Mouse (Mus musculus) heart, adult 18-20 months (tissue): Measurements from ENCODE around the gene Olfr1098. TPM values are rescaled to one million over a fixed set of nuclear protein-coding genes. Genes with fewer than 3 reads are reported as not detected.

Experiments used
- DNase-seq, 2 experiments: peaks; one replicate each; pipeline ENCODE4 v3.0.0; 2021 to 2022; ENCODE audit warnings: mixed read lengths in 1 of 2
- long read RNA-seq, 2 experiments: library from polyadenylated mRNA; stranded (forward); transcript quantifications; one replicate each; pipeline ENCODE4 v2.0.0; 2021
- total RNA-seq, 2 experiments: library from RNA; stranded (reverse); gene quantifications; 2 replicates each; pipeline ENCODE4 v1.2.3; 2021

Olfr1098 gene
- total RNA-seq = not detected
- long read RNA-seq, experiment 1 = 0 reads
- long read RNA-seq, experiment 2 = 0 reads

DNA sequence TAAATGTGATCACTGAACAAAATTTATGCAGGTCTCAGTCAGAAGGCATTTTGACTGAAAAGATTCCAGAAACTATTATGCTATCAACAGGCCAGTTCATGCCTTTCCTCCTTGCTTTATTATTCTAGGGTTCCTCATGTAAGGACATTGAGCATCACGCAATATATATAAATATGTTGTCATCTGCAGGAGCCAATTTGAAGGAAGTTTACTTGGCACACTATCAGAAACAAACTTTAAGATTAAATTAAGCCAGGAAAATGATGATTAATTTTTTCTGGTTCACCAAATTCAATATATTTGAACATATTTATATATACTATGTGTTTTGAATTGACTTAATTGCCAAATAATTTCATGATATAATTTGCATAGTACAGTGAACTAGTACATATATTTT is at the start of gene Olfr1098:
Gene Olfr1098, minus strand, starts transcription at position 101 of the 400 bp plus-strand sequence.
- no peak for DNase-seq

- no peak for DNase-seq
These were observed 36.2 kb upstream of the Olfr1098 start, which contains the start of gene Olfr1099 for GRCm38 (mm10) chr2:86960593-86960992. TSS of gene Olfr1099 (minus strand) at chr2:86960693.

DNA sequence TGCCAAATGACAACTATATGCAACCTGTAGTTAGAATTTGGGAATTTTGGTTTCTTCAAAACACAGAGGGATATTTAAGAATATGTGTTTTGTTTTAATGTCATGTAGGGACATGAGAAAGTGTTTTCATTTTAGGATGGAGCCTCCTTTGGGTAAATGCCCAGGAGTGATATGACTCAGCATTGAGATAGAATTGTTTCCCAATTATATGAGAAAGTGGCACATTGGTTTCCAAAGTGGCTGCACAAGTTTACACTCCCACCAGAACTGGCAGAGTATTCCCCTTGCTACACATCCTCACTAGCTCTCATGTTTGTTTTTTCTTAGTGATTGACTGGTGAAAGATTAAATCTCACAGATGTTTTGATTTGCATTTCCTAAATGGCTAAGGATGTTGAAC is 2.2 kb upstream of the Olfr1098 start:
- DNase-seq = no peak

- DNase-seq = no peak
These were observed 18.7 kb downstream of the Olfr1098 start for GRCm38 (mm10) chr2:86905647-86906046.

DNA sequence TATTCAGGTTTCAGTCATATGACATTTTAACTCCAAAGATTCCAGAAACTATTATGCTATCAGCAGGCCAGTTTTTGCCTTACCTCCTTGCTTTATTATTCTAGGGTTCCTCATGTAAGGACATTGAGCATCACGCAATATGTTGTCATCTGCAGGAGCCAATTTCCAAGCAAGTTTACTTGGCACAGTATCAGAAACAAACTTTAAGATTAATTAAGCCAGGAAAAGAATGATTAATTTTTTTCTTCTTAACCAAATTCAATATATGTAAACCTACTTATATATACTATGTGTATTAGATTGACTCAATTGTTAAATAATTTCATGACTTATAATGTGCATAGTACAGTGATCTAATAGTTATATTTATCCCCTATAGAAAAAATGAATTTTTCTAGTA is 32.2 kb downstream of the Olfr1098 start, which contains the start of gene Olfr1097:
Gene Olfr1097, minus strand, starts transcription at position 101 of the 400 bp plus-strand sequence.
- no peak for DNase-seq

DNA sequence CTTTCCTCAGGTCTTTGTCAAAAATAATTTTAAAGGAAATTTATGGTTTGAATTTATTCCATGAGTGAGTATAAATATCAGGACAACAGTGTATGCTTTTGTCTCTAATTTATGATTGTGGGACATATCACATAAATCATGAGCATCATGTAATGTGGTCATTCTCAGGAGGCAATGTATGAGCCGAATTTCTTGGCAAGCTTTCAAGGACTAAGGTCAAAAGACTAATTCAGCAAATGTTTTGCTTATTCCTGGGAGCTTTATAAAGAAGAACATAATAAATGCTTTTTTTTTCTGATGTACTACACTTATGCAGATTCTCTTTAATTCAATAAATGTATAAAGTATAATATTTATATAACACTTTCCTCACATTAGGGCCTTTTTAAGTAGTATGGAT is 49.6 kb downstream of the Olfr1098 start, which contains the start of gene Gm13723:
Gene Gm13723, minus strand, starts transcription at position 101 of the 400 bp plus-strand sequence.
- no peak for DNase-seq

Other genes with a start within 250 kb of the Olfr1098 start
- gene Olfr1086, start 244.5 kb downstream of the Olfr1098 start, total RNA-seq = not detected
- not detected for gene Olfr1087, start 226.2 kb downstream of the Olfr1098 start, total RNA-seq
- gene Olfr1089, start 190.8 kb downstream of the Olfr1098 start, total RNA-seq = not detected
- gene Olfr1090, start 165.6 kb downstream of the Olfr1098 start, total RNA-seq = not detected
- gene Olfr1093, start 142.1 kb downstream of the Olfr1098 start, total RNA-seq = not detected
- gene Olfr141, start 114.5 kb downstream of the Olfr1098 start, total RNA-seq = not detected
- gene Olfr1094, start 99.9 kb downstream of the Olfr1098 start, total RNA-seq = not detected
- not detected for gene Olfr1095, start 72.8 kb downstream of the Olfr1098 start, total RNA-seq
- not detected for gene Gm13723, start 49.7 kb downstream of the Olfr1098 start, total RNA-seq
- gene Olfr1097, start 32.3 kb downstream of the Olfr1098 start, total RNA-seq = not detected
- not detected for gene Olfr1099, start 36.1 kb upstream of the Olfr1098 start, total RNA-seq
- gene Olfr1100, start 55.4 kb upstream of the Olfr1098 start, total RNA-seq = not detected
- not detected for gene Olfr1101, start 66.7 kb upstream of the Olfr1098 start, total RNA-seq
- not detected for gene Olfr1102, start 73.9 kb upstream of the Olfr1098 start, total RNA-seq
- gene Olfr1104, start 102.5 kb upstream of the Olfr1098 start, total RNA-seq = not detected
- gene Olfr1105, start 112.0 kb upstream of the Olfr1098 start, total RNA-seq = not detected
- gene Olfr1106, start 127.7 kb upstream of the Olfr1098 start, total RNA-seq = not detected
- gene Olfr1107, start 151.3 kb upstream of the Olfr1098 start, total RNA-seq = not detected
- not detected for gene Olfr1109, start 171.5 kb upstream of the Olfr1098 start, total RNA-seq
- not detected for gene Olfr259, start 190.0 kb upstream of the Olfr1098 start, total RNA-seq
- gene Olfr1110, start 215.8 kb upstream of the Olfr1098 start, total RNA-seq = not detected
- not detected for gene Olfr1111, start 228.1 kb upstream of the Olfr1098 start, total RNA-seq